Mouse (Mus musculus) liver, adult 2 months (tissue): ENCODE measurements around the gene 1700042G07Rik.

Experiments used
- CTCF ChIP-seq: fragments of 200-500 bp; IDR thresholded peaks from 2 replicates; pipeline ENCODE4 v1.5.1; 2011; ENCODE audit warnings: low read depth, low read length, control low read depth
- POLR2A ChIP-seq: fragments of 200-500 bp; IDR thresholded peaks from 2 replicates; pipeline ENCODE4 v1.6.1; 2011; ENCODE audit warnings: low read length, control low read depth; ENCODE audit not compliant: insufficient read depth; ENCODE audit errors: extremely low read depth

DNA sequence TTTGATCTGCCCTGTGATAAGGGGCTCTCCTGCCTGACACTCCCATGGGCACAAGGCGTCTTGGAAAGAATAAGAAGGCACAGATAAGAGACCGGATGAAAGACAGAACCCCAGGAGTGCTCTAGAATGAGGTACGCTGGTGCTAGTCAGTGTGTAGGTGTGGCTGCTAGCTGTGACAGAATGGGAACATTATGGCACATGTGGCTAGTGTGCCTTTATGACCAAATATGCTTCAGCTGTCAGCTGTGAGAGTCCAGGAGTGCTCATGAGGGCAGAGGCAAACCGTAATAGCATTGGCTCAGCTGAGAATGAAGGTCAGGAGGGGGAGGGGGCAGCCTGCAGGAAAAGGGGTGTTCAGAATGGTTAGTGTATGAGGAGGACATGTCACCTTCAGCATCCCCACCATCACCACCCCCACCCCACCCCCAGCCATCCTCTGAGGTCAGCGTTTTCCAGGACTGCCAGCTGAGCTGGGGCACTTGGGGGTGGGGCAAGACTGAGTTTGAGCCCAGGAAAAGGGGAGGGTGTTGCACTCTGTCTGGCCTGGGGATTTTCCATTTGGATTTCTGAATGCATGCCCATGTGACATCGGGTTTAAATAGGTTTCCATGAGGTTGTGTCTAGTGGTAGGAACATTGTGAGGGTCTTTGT, 1.4 kb downstream of the 1700042G07Rik start:
- TF ChIP-seq CTCF (no peak), POLR2A (no peak)
